Mouse (Mus musculus): ENCODE measurements around the gene Gas2. TPM values are rescaled to one million over a fixed set of nuclear protein-coding genes. Genes with fewer than 3 reads are reported as not detected.

The Gas2 gene
- total RNA-seq, 2 experiments from 2014 or later, result 47.8 to 49.9 TPM

DNA sequence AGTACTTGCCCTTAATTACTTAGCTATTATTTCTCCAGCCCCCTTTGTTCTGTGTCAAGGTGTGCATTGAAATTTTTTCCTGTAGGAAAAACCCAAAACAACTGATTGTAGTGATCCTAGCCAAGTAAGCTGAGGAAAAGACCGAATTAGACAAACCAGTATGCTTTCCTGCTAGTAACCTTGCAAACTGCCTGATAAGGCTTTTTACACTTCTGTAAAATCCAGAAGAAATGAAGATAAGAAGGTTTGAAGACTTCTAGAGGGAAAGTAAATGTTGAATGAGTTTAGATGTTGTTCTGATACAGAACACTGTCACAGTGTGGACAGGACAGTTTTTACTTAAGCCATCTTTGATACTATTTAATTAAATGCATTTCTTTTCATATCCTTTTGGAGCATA lies 75.5 kb downstream of the Gas2 start:
- no peak for DNase-seq (ENCODE audit: extremely low spot score in 1 of 2, low spot score in 2 of 2)
- intact Hi-C loops (cut with DNase I), result no loop called here

DNA sequence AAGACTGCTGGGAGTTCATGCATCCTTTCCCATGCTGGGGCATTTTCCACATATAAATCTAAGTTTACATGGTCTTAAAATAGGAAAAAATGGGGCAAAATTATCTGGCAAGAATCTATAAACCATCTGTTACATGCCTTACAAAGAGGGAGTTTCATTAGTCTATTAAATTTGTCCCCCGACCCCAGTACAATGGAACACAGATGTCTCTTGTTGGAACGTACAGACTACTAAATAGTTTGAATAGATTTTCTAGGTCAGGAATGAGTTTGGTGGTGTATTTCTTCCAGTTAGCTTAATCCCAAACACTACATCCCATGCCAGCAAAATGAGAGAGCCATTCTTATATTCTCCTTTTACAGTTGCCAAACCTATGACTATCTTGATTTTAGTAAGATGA lies 78.6 kb downstream of the Gas2 start:
- intact Hi-C loops (cut with DNase I), result no loop called here
- DNase-seq (ENCODE audit: extremely low spot score in 1 of 2, low spot score in 2 of 2), result no peak
- H3K27ac ChIP-seq, result no peak overlapping the region
- no peak overlapping the region for H3K4me3 ChIP-seq
- TF ChIP-seq CTCF (IDR thresholded peaks at IDR 0.05), result no peak

More for the DNA sequence above, 75.5 kb downstream of the Gas2 start:
- TF ChIP-seq CTCF (IDR thresholded peaks at IDR 0.05), result no peak
- Histone ChIP-seq H3K4me3 (no peak overlapping the region), H3K27ac (no peak overlapping the region)

DNA sequence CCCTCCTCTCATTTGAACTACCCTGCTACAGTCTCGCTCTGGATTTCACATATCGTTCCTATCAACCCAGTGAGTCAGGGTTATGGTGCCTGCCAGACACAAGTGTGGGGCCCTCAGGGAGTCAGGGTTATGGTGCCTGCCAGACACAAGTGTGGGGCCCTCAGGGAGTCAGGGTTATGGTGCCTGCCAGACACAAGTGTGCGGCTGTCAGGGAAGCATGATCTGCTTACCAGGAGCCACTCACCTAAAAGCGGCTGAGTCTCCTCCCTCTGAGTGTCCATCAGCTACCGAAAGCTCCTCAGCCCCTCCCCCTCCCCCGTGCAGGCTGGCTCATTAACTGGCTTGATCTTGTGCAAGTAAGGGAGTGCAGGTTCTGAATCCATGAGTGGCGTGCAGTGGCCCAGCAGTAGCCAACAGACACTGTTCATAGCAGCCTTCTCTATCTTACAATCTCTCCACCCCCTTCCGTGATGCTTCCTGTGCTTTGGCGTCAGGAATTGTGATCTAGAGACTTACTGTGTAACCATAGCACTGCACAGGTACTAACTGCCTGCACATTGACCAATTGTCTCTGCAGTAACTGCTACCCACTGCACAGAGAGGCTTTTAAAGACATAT lies 93.7 kb downstream of the Gas2 start:
- no peak overlapping the region for H3K4me3 ChIP-seq

DNA sequence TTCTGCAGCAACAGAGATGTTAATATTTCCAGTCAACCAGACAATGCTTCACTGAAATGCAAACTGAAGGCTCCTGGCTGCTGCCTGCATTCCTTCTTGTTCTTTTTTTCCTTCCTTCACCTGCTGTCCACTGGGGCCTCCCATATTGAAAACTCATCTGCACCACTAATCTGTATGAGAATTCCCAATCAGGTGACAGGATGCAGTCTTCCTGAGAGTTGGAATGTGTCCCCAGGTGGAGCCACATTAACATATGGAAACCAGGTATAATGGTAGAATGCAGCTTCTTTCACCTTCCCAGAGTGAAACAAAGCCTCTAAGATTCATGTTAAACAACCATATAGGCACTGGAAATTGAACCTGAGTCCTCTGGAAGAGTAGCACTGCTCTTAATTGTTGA lies 96.0 kb downstream of the Gas2 start:
- H3K27ac ChIP-seq, result no peak overlapping the region
- no peak for DNase-seq (ENCODE audit: extremely low spot score in 1 of 2, low spot score in 2 of 2)
- no peak for TF ChIP-seq CTCF (IDR thresholded peaks at IDR 0.05)
- no peak overlapping the region for H3K4me3 ChIP-seq
- intact Hi-C loops (cut with DNase I), result no loop called here

More for the DNA sequence above, 93.7 kb downstream of the Gas2 start:
- no peak for TF ChIP-seq CTCF (IDR thresholded peaks at IDR 0.05)
- no peak for DNase-seq (ENCODE audit: extremely low spot score in 1 of 2, low spot score in 2 of 2)
- H3K27ac ChIP-seq, result no peak overlapping the region
- intact Hi-C loops (cut with DNase I), result no loop called here

DNA sequence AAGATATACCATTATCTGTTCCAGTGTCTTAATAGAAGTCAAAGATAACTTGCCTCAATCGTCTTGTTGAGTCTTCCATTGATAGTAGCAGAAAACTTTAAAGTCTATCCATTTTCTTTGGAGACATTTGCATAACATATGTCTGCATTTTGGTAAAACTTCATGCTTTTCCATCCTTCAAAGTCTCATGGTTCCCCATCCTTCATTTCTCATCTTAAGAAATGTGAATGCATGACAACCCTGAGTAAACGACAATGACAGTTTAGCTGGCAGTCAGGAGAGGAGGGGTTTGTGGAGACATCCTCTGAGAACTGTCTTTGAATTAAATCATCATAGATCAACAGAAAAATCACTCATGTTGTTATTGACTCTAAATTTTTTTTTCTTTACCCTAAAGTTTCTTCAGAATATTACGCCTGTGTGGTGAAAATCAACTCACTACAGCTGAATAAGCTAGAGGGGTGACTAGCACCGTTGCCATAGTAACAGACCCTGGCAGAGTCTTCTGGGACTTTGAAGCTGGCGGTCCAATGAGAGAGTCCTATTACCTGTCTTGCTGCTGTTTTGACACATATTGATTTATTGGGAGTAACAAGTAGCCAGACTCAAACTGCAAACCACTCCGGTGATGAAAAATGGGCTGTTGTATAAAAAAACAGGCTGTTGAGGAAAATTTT lies 99.0 kb downstream of the Gas2 start:
- no peak for DNase-seq (ENCODE audit: extremely low spot score in 1 of 2, low spot score in 2 of 2)
- intact Hi-C loops (cut with DNase I), result no loop called here
- TF ChIP-seq CTCF (IDR thresholded peaks at IDR 0.05), result no peak
- Histone ChIP-seq H3K27ac (no peak overlapping the region), H3K4me3 (no peak overlapping the region)

DNA sequence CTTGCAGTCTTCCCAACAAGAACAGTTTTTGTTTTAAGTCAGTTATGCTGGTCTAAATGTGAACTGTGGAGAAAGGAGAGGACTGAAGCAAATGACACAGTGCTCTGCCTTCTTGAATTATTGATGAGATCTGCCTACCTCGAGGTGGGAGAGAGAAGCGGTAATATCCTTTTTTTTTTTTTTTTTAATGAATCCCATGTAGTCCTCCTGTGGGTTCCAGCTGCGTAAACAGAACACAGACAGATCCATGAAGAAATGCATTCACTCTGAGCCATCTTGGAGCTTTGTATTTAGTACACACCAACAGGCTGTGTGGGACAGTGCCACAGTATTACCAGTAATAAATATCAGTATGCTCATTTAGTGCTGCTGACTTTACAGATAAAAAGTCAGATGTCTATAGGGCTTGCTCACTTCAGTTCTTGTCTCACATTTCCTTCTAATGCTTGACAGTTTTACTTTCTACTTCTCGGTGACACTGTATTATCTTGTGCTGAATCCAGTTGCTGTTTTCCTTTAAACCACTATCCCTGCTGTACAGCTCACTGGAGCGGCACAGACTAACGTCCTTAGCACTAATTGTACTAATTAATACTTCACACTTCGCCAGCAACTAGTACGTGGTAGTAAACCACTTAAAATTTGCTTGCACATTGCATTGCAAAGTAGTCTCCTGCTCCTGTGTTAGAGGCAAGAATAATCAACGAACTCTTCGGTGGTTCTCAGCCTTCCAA lies 100.6 kb downstream of the Gas2 start:
- no peak for TF ChIP-seq CTCF (IDR thresholded peaks at IDR 0.05)
- intact Hi-C loops (cut with DNase I), result no loop called here
- Histone ChIP-seq H3K27ac (no peak overlapping the region), H3K4me3 (no peak overlapping the region)
- DNase-seq (ENCODE audit: extremely low spot score in 1 of 2, low spot score in 2 of 2), result no peak

DNA sequence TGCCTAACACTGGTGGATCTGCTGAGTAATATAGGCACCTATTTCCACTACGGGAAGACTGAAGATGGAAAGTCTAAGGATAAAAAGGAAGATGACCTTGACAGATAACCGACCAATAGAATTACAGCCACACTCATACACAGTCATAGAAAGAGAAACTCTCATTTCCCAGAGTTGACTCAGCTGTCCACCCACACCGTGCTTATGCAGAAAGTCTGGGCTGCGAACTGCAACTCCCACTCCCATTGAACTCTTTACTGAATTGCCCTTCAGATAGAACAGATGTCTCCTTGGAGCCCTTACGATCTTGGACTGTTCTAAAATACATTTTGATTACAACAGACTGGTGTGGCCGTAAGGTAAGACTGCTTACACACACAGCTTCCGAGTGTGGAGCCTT lies 102.9 kb downstream of the Gas2 start:
- no peak for TF ChIP-seq CTCF (IDR thresholded peaks at IDR 0.05)
- H3K4me3 ChIP-seq, result no peak overlapping the region
- H3K27ac ChIP-seq, result no peak overlapping the region
- intact Hi-C loops (cut with DNase I), result no loop called here
- DNase-seq (ENCODE audit: extremely low spot score in 1 of 2, low spot score in 2 of 2), result peak; percentile 21 to 41

DNA sequence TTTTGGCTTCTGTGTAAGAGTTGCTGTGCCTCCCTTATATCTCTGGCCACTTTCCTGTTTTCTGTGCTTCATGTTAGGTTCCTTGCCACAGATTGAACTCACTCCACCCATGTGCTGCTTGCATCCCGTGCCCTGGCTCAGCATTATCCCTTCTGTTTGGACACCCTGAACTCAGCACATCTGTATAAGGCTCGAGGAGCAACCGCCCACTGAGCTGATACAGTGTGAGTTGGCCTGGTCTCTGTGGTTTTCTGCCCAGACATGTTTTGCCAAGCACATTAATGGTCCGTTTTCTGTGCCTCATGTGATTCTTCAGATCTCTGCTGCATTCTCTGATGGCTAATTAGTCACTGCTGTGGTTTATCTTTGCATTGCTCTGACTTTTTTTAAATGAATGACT lies 105.8 kb downstream of the Gas2 start:
- no peak for TF ChIP-seq CTCF (IDR thresholded peaks at IDR 0.05)
- no peak overlapping the region for H3K4me3 ChIP-seq
- DNase-seq (ENCODE audit: extremely low spot score in 1 of 2, low spot score in 2 of 2), result no peak
- intact Hi-C loops (cut with DNase I), result no loop called here
- no peak overlapping the region for H3K27ac ChIP-seq

DNA sequence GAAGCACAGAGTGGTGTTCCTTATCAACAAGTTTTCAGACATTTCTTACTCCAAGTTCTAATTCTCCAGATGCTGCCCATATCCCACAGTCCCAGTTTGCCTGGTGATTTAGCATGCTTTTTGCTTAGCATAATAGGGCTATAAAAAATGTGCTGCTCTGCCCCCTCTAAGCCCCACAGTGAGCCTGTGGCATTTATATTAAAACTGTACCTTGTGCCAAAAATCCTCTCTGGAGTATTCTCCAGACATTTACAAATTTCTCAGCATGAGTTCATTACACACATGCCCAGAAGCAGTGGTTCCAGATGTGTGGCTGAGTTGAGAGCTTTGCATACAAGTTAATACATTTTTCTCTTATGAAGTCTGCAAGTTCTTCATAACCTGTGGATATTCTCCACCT lies 107.6 kb downstream of the Gas2 start:
- Histone ChIP-seq H3K4me3 (no peak overlapping the region), H3K27ac (no peak overlapping the region)
- TF ChIP-seq CTCF (IDR thresholded peaks at IDR 0.05), result no peak
- intact Hi-C loops (cut with DNase I), result no loop called here
- DNase-seq (ENCODE audit: extremely low spot score in 1 of 2, low spot score in 2 of 2), result no peak

DNA sequence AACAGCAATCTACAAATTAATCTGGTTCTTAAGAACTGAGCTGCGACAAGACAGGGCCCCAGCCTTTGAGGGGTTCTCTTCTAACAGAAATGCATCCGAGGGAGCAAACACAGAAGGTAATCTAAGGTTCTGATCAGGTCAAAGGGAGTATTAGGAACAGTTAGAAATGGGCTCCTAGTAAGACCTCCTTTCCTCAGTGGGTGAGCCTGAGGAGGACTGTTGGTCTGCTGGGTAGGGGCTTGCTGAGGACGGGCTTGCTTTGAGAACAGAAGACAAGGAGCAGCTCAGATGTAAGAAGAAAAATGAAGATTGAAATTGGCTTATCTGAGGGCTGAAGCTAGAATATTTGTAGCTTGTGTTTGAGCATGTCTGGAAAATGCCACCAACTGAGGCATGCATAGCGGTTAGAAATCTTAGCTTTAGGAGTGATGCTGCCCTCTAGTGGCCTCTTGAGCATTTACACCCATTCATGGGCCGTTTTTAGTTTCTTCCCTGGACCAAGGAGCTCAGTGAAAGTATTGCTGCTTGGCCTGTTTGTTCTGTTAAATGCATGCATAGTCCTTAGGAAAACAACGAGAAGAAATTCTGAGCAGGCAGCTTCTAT lies 110.5 kb downstream of the Gas2 start:
- no peak overlapping the region for H3K4me3 ChIP-seq
- H3K27ac ChIP-seq, result no peak overlapping the region
- intact Hi-C loops (cut with DNase I), result loop anchor here (2.0 to 5.0 kb wide), 4 partner anchors 95 to 474 kb away; no protein-coding TSS in a partner anchor
- TF ChIP-seq CTCF (IDR thresholded peaks at IDR 0.05), result peak; percentile 93
- peak; percentile 45 to 48 for DNase-seq (ENCODE audit: extremely low spot score in 1 of 2, low spot score in 2 of 2)

DNA sequence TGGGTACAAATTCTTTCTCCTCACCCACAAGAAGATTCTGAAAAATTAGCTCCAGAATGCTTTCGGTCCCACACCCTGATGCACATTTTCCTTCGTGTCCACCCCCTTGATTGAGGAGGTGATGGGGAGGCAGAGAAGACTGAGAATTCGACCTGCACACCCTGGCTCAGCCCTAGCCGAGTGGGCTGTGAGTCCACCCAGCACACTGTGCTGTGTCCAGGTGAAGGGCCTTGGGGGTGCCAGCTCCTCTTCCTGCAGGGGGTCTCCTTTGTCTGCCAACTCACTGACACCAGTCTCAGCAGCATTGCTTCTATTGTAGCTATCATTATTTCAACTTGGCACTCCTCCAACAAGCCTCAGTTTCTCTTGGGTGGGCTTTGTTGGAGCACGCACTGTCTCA lies 111.3 kb downstream of the Gas2 start:
- intact Hi-C loops (cut with DNase I), result loop anchor here (2.0 to 5.0 kb wide), 4 partner anchors 96 to 474 kb away; no protein-coding TSS in a partner anchor
- DNase-seq (ENCODE audit: extremely low spot score in 1 of 2, low spot score in 2 of 2), result no peak
- H3K4me3 ChIP-seq, result no peak overlapping the region
- TF ChIP-seq CTCF (IDR thresholded peaks at IDR 0.05), result no peak
- H3K27ac ChIP-seq, result no peak overlapping the region

DNA sequence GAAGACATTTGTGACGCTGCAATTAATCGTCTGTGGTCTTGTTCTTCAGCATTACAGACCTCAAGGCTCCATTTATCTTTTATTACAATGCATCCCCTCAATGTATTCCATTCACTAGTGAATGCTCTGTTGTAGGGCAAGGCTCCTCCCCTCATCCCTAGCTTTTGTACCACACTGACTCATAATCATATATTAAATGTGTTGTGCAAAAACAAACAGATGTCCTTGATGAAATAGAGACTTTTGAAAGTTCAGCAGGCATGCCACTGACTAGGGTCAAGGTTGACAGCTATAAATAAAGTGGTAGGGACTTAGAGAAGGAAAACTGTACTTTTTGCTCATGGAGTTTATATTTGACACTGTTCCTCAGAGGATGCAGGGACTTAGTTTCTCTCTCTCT lies 111.7 kb downstream of the Gas2 start:
- Histone ChIP-seq H3K27ac (no peak overlapping the region), H3K4me3 (no peak overlapping the region)
- TF ChIP-seq CTCF (IDR thresholded peaks at IDR 0.05), result no peak
- no peak for DNase-seq (ENCODE audit: extremely low spot score in 1 of 2, low spot score in 2 of 2)
- intact Hi-C loops (cut with DNase I), result loop anchor here (2.0 to 5.0 kb wide), 4 partner anchors 96 to 475 kb away; no protein-coding TSS in a partner anchor

Measured in left cerebral cortex, adult 2 months (tissue).